Mouse (Mus musculus) adrenal gland, adult 8-10 months (tissue): Measurements from ENCODE around the gene G6pdx. TPM values are rescaled to one million over a fixed set of nuclear protein-coding genes. Genes with fewer than 3 reads are reported as not detected.

Experiments used
- total RNA-seq, 4 experiments: library from RNA; stranded (reverse); gene quantifications; 2 replicates each; pipeline ENCODE4 v1.2.4; 2022

The G6pdx gene
- total RNA-seq, 4 experiments from 2014 or later: 190 to 204 (median 198) TPM

Other genes starting within 250 kb of the G6pdx start
- 100 to 1,000 TPM; 133 to 200 (median 168) TPM for gene Flna, start 179.4 kb downstream of the G6pdx start, total RNA-seq
- gene Emd, start 174.5 kb downstream of the G6pdx start, total RNA-seq: 10 to 100 TPM; 47.9 to 68.8 (median 57.1) TPM
- 100 to 1,000 TPM; 315 to 542 (median 416) TPM for gene Rpl10, start 158.4 kb downstream of the G6pdx start, total RNA-seq
- gene Taz, start 147.3 kb downstream of the G6pdx start, total RNA-seq: 100 to 1,000 TPM in 2 of 4 experiments, 10 to 100 TPM in 2; 82.9 to 124 (median 103) TPM
- 10 to 100 TPM; 16.3 to 28.6 (median 21.8) TPM for gene Dnase1l1, start 146.9 kb downstream of the G6pdx start, total RNA-seq
- gene Atp6ap1, start 132.1 kb downstream of the G6pdx start, total RNA-seq: 100 to 1,000 TPM; 246 to 263 (median 258) TPM
- 100 to 1,000 TPM; 219 to 342 (median 266) TPM for gene Gdi1, start 124.2 kb downstream of the G6pdx start, total RNA-seq
- 10 to 100 TPM; 62.3 to 82.0 (median 71.6) TPM for gene Fam50a, start 116.2 kb downstream of the G6pdx start, total RNA-seq
- gene Plxna3, start 100.1 kb downstream of the G6pdx start, total RNA-seq: 10 to 100 TPM in 3 of 4 experiments, 1 to 10 TPM in 1; 7.2 to 29.6 (median 19.1) TPM
- 10 to 100 TPM; 50.0 to 63.9 (median 53.6) TPM for gene Lage3, start 75.6 kb downstream of the G6pdx start, total RNA-seq
- 10 to 100 TPM; 65.7 to 68.0 (median 66.7) TPM for gene Ubl4a, start 56.0 kb downstream of the G6pdx start, total RNA-seq
- gene Slc10a3, start 55.8 kb downstream of the G6pdx start, total RNA-seq: 10 to 100 TPM; 22.6 to 29.6 (median 26.1) TPM
- gene Fam3a, start 35.9 kb downstream of the G6pdx start, total RNA-seq: 10 to 100 TPM; 25.4 to 44.8 (median 33.5) TPM
- 100 to 1,000 TPM in 2 of 4 experiments, 10 to 100 TPM in 2; 68.7 to 107 (median 88.8) TPM for gene Ikbkg, start 35.9 kb downstream of the G6pdx start, total RNA-seq
- gene Gm6880, start 52.2 kb upstream of the G6pdx start, total RNA-seq: not detected
- not detected for gene Olfr1326-ps1, start 145.7 kb upstream of the G6pdx start, total RNA-seq
- not detected for gene Olfr1325, start 163.5 kb upstream of the G6pdx start, total RNA-seq
- gene Gm5640, start 216.4 kb upstream of the G6pdx start, total RNA-seq: not detected